Mouse (Mus musculus) embryonic facial prominence, embryonic 13.5 days (tissue): ENCODE measurements at regions not wholly inside any gene's neighbourhood (a gene's known extent, or its start where the extent isn't known, plus 50 kb on each side); places are given as distances from the start of the nearest gene placed in this dataset.

Experiments used
- ATAC-seq: fragments of 200-750 bp; cut with Nextera tagmentation; 2 replicates; pipeline ENCODE4 v1.8.0; 2017; ENCODE audit warnings: low read depth; ENCODE audit not compliant: insufficient number of reproducible peaks, insufficient read depth, low FRiP score, low TSS enrichment
- H3K27ac ChIP-seq: fragments of 300-500 bp; sonication (generic); 2 replicates; pipeline ENCODE4 v1.5.1; 2015; ENCODE audit warnings: moderate library complexity, mild to moderate bottlenecking, inconsistent platforms
- H3K27me3 ChIP-seq: fragments of 300-500 bp; sonication (generic); 2 replicates; pipeline ENCODE4 v1.6.1; 2015; ENCODE audit warnings: mild to moderate bottlenecking, inconsistent platforms
- H3K36me3 ChIP-seq: fragments of 300-500 bp; sonication (generic); 2 replicates; pipeline ENCODE4 v1.6.1; 2015; ENCODE audit warnings: mild to moderate bottlenecking, inconsistent platforms
- H3K4me1 ChIP-seq: fragments of 300-500 bp; sonication (generic); 2 replicates; pipeline ENCODE4 v1.6.1; 2015; ENCODE audit warnings: inconsistent platforms
- H3K4me2 ChIP-seq: fragments of 300-500 bp; sonication (generic); 2 replicates; pipeline ENCODE4 v1.6.1; 2015; ENCODE audit warnings: moderate library complexity, mild to moderate bottlenecking, inconsistent platforms
- H3K4me3 ChIP-seq: fragments of 300-500 bp; sonication (generic); 2 replicates; pipeline ENCODE4 v1.5.1; 2015; ENCODE audit warnings: mild to moderate bottlenecking, inconsistent platforms
- H3K9ac ChIP-seq: fragments of 300-500 bp; sonication (generic); 2 replicates; pipeline ENCODE4 v1.6.1; 2015; ENCODE audit warnings: mild to moderate bottlenecking, inconsistent platforms
- H3K9me3 ChIP-seq: fragments of 300-500 bp; sonication (generic); 2 replicates; pipeline ENCODE4 v1.6.1; 2016; ENCODE audit warnings: inconsistent platforms
- WGBS: fragments of 180-500 bp; shearing (Covaris S2); methylation state at CpG from one replicate; pipeline ENCODE4 v1.1.7; 2015; ENCODE audit warnings: mixed read lengths; 5-methylcytosine and 5-hydroxymethylcytosine counted together

DNA sequence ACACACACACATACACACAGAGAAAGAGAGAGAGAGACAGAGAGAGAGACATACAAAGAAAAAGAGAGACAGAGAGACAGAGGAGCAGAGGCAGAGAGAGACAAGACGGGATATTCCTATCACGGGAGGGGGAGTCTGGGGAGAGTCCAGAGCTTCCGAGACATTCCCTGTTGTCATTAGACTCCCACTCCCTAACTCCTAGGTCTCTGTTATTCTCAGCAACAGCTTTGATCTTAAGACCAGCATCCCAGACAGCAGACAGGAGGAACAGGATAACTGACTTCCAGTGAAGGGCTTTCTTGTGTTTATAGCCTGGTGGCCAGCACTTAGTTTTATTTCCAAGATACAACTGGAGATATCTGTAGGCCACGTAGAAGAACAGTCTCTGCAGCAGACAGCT is 99.6 kb upstream of the Osmr start:
- no peaks in the 10 kb centered on the region for H3K9me3 ChIP-seq
- H3K27ac ChIP-seq, result no peak overlapping the region
- H3K27me3 ChIP-seq, result no peaks in the 10 kb centered on the region
- H3K9ac ChIP-seq, result no peak overlapping the region
- no peaks in the 10 kb centered on the region for H3K36me3 ChIP-seq
- ATAC-seq, result no peak
- H3K4me1 ChIP-seq, result 0 out of 2 replicates have a peak, but pooled peaks cover 4% of the 10 kb centered on the region
- no peak overlapping the region for H3K4me3 ChIP-seq
- no peak overlapping the region for H3K4me2 ChIP-seq
- 49% methylated on average over 4 of the region's 4 CpGs for WGBS

DNA sequence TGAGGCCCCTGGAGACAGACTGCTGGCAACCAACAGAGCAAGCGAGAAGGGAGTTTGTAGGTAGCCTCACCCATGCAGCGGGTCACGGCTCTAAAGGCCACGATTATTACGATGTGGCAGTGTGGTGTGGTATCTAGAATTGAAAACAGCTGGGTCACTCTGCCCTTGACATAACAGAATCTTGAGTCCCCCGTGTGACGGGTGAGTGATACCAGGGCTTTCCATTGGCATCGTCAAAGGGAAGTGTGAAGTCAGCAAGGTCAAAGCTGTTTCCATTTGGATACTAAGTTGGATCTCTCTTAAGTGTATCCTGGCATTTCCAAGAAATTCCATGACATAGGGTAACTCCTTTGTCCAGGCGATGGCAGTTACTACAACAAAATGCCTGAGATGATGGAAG is 106.7 kb upstream of the Osmr start:
- ATAC-seq, result no peak
- H3K4me3 ChIP-seq, result no peak overlapping the region
- H3K4me2 ChIP-seq, result no peak overlapping the region
- H3K9me3 ChIP-seq, result no peaks in the 10 kb centered on the region
- H3K9ac ChIP-seq, result no peak overlapping the region
- no peak overlapping the region for H3K27ac ChIP-seq
- no peaks in the 10 kb centered on the region for H3K36me3 ChIP-seq
- WGBS, result 67% methylated on average over 9 of the region's 9 CpGs
- H3K4me1 ChIP-seq, result 0 out of 2 replicates have a peak, but pooled peaks cover 6% of the 10 kb centered on the region
- H3K27me3 ChIP-seq, result no peaks in the 10 kb centered on the region

DNA sequence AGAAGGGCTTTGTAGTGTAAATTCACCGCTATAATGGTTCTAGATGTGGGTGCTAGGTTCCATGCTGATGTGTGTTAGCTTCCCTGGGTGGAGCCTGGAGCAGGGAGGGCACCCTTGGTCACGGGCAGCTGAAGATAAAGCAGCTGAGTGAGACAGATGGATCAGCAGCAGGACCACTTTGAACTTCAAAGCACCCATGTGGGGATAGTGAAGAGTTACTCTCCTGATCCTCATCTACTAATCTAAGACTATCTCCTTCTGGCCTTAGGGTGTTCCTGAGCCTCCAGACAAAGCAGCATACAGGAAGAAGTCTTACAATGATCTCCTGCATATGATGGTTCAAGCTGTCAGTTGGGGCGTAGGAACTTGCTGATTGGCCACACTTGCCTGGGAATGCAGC is 107.1 kb upstream of the Lifr start:
- H3K9ac ChIP-seq, result no peak overlapping the region
- 0 out of 2 replicates have a peak, but pooled peaks cover 6% of the 10 kb centered on the region for H3K4me1 ChIP-seq
- no peak overlapping the region for H3K4me3 ChIP-seq
- no peaks in the 10 kb centered on the region for H3K27me3 ChIP-seq
- no peak overlapping the region for H3K4me2 ChIP-seq
- no peaks in the 10 kb centered on the region for H3K9me3 ChIP-seq
- H3K36me3 ChIP-seq, result no peaks in the 10 kb centered on the region
- ATAC-seq, result no peak
- 69% methylated on average over 3 of the region's 3 CpGs for WGBS
- no peak overlapping the region for H3K27ac ChIP-seq

DNA sequence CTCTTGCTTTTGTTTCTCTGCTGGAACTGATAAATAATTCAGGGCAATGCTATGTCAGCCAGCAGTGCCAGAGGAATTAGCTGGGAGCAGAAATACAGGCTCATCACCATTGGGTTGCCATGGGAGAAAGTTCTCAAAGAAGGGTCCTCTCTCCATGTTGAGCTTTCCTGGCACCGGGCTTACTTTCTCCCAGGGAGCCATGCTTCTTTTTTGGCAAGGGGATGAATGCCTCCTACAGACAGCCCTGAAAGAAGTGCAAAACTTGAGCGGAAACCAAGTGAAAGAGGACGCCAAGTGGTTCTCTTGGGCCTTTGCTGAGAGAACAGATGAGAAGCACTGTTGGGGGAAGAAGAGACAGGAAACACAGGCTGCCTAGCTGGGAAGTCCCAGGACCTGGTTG is 102.2 kb upstream of the Lifr start:
- Histone ChIP-seq H3K4me1 (no peaks in the 10 kb centered on the region), H3K4me2 (no peak overlapping the region), H3K4me3 (no peak overlapping the region), H3K27ac (no peak overlapping the region), H3K27me3 (no peaks in the 10 kb centered on the region), H3K36me3 (no peaks in the 10 kb centered on the region), H3K9ac (no peak overlapping the region), H3K9me3 (no peaks in the 10 kb centered on the region)
- 81% methylated on average over 3 of the region's 3 CpGs for WGBS
- no peak for ATAC-seq

DNA sequence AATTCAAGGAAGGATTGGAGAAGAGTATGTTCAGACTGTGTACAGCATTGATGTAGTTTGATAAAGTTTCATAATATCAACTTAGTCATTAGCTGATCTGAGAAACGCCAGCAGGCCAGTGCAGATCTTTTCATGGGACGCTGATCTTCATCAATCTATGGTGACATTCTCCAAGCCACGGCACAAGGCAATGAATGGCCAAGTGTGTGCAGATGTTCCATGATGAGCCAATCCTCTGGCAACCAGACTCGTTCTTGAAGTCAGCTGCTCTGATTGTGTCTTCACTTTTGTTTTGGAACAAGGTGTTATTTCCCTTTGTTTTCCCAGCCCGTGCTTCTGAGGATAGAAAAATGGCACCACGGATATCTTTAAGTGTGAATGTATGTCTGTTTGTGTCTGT is 101.3 kb upstream of the Lifr start:
- no peaks in the 10 kb centered on the region for H3K9me3 ChIP-seq
- 88% methylated on average over 6 of the region's 6 CpGs for WGBS
- H3K4me3 ChIP-seq, result no peak overlapping the region

DNA sequence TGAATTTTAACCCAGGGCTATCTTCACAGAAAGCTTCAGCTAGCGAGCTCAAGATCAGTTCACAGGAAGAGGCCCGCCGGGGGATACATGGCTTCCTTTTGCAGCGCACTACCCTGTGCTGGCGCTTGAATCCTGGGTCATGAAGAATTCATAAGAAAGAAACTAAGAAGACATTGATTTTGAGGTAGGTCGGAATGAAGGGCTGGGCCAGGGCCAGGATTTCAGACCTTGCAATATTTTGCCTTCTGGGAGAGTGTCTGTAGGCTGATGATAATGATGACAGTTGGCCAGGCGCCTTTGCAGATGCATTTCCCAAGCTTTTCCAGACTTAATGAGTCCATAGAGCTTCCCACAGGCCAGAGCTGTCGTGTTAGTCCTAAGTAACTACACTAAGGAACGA is 97.2 kb upstream of the Lifr start:
- H3K27me3 ChIP-seq, result no peaks in the 10 kb centered on the region
- H3K9me3 ChIP-seq, result no peaks in the 10 kb centered on the region
- no peak for ATAC-seq
- no peak overlapping the region for H3K27ac ChIP-seq
- no peak overlapping the region for H3K9ac ChIP-seq
- no peak overlapping the region for H3K4me2 ChIP-seq
- 77% methylated on average over 9 of the region's 9 CpGs for WGBS
- no peaks in the 10 kb centered on the region for H3K36me3 ChIP-seq
- H3K4me3 ChIP-seq, result no peak overlapping the region
- no peaks in the 10 kb centered on the region for H3K4me1 ChIP-seq

More for the DNA sequence above, 101.3 kb upstream of the Lifr start:
- Histone ChIP-seq H3K36me3 (no peaks in the 10 kb centered on the region), H3K4me1 (no peaks in the 10 kb centered on the region), H3K27me3 (no peaks in the 10 kb centered on the region), H3K27ac (no peak overlapping the region), H3K4me2 (no peak overlapping the region), H3K9ac (no peak overlapping the region)
- ATAC-seq, result no peak

DNA sequence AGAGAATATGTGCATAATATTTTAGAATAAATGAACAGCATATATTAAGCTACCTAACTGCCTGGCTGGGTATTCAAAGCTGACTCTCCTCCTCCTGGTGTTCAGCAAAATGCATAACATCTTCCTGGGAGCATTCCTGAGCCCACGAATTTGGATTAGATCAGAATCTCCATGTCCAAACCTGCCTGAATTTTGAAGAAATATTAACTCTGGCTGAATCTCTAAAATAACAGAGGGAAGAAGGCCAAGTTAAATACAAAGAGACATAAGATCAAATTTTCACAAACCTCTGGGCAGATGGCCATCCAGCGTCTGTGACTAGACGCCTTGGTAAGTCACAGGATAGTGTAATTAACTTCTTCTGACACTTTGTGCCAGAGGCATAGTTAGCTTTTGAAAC is 95.2 kb upstream of the Lifr start:
- H3K4me3 ChIP-seq, result no peak overlapping the region
- H3K27me3 ChIP-seq, result no peaks in the 10 kb centered on the region
- no peaks in the 10 kb centered on the region for H3K9me3 ChIP-seq
- H3K4me2 ChIP-seq, result no peak overlapping the region
- no peak overlapping the region for H3K9ac ChIP-seq
- no peaks in the 10 kb centered on the region for H3K36me3 ChIP-seq
- WGBS, result 25% methylated on average over 3 of the region's 3 CpGs
- no peak overlapping the region for H3K27ac ChIP-seq
- no peak for ATAC-seq
- H3K4me1 ChIP-seq, result no peaks in the 10 kb centered on the region

DNA sequence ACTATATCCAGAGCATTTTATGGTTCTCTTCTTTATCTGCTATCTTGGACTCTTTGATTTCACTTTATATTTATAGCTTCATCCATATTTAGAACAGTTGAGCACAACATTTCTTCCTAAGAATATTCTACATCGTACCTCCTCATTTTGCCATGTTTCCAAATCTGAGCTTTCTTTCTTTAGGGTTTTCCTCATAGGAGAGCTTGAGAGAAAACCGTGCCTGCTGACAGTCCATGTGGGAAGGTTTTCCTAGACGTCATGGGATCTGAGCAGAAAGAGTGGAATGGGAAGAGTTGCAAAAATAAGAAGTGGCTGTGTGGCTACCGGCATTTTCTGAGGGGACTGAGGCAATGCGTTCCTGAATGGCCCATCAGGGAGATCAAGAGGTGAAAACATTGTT is 92.5 kb upstream of the Lifr start:
- H3K4me3 ChIP-seq, result no peak overlapping the region
- no peak for ATAC-seq
- H3K27ac ChIP-seq, result no peak overlapping the region
- no peak overlapping the region for H3K4me2 ChIP-seq
- WGBS, result 86% methylated on average over 5 of the region's 5 CpGs
- no peaks in the 10 kb centered on the region for H3K9me3 ChIP-seq
- H3K36me3 ChIP-seq, result no peaks in the 10 kb centered on the region
- no peaks in the 10 kb centered on the region for H3K4me1 ChIP-seq
- no peaks in the 10 kb centered on the region for H3K27me3 ChIP-seq
- H3K9ac ChIP-seq, result no peak overlapping the region

DNA sequence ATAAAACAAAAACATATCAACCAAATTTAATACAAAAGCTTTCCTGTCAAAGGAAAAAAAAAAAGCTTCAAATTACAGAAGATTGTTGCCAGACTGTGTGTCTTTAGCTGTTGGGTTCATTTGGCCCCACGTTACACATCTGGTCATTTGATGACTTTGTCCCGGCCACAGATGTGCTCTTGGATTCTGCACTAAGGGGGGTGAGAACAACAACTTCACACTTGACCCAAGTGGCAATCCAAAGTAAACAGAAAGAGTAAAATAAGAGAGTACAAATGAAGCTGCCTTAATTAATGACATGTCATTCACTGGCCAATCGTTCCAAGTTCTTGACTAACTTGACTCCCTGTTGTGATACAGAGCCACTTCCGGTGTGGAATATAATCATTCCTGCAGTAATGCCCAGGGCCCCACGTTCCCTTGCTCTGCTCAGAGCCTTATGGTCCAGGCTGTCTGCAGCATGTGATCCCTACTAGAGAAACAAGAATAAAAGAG is 91.8 kb upstream of the Lifr start:
- no peak overlapping the region for H3K4me3 ChIP-seq
- no peaks in the 10 kb centered on the region for H3K36me3 ChIP-seq
- no peak overlapping the region for H3K9ac ChIP-seq
- no peak overlapping the region for H3K4me2 ChIP-seq
- no peaks in the 10 kb centered on the region for H3K9me3 ChIP-seq
- WGBS, result 63% methylated on average over 5 of the region's 5 CpGs
- no peaks in the 10 kb centered on the region for H3K4me1 ChIP-seq
- no peak for ATAC-seq
- no peaks in the 10 kb centered on the region for H3K27me3 ChIP-seq
- H3K27ac ChIP-seq, result no peak overlapping the region

DNA sequence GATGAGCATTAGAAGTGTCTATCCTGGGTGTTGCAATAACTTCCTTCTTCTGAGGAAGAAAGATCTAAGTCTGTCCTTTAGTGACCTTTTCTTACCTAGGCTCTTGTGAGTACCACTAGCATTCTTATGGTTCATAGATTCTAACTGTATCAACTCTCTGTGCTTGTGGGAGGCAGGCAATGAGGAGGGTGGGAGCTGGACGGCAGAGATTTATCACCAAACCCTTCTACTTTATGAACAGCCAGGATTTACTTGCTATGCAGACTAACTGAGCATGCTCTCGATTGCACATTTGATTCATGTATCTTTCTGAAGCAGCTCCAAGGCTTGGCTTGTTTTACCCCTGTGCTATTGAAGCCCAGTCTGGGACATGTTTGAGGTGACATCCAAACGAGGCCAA is 90.7 kb upstream of the Lifr start:
- 78% methylated on average over 3 of the region's 3 CpGs for WGBS
- Histone ChIP-seq H3K27ac (no peak overlapping the region), H3K27me3 (no peaks in the 10 kb centered on the region), H3K9me3 (no peaks in the 10 kb centered on the region), H3K4me2 (no peak overlapping the region), H3K36me3 (no peaks in the 10 kb centered on the region), H3K4me1 (no peaks in the 10 kb centered on the region), H3K9ac (no peak overlapping the region), H3K4me3 (no peak overlapping the region)
- no peak for ATAC-seq

DNA sequence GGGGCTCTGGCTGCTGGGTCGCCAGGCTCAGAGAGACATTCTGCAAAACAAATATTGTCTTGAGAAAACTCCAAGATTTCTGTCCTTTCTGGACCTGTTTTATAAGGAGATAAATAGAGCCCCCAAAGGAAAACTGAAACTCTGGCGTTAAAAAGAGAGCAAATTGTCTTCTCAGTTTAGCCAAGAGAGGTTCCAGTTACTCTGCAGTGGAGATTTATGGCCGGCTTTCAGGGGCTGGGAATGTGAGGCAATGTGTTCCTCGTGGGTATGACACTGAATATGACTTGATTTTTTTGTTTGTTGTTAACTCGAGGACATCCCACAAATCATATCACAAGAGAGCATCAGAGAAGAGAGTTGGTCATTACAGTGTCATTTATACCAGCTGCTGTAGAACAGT is 88.2 kb upstream of the Lifr start:
- no peak overlapping the region for H3K4me2 ChIP-seq
- H3K36me3 ChIP-seq, result no peaks in the 10 kb centered on the region
- 56% methylated on average over 5 of the region's 5 CpGs for WGBS
- H3K27me3 ChIP-seq, result no peaks in the 10 kb centered on the region
- H3K27ac ChIP-seq, result no peak overlapping the region
- no peak for ATAC-seq
- H3K4me3 ChIP-seq, result no peak overlapping the region
- H3K4me1 ChIP-seq, result no peaks in the 10 kb centered on the region
- no peaks in the 10 kb centered on the region for H3K9me3 ChIP-seq
- no peak overlapping the region for H3K9ac ChIP-seq

DNA sequence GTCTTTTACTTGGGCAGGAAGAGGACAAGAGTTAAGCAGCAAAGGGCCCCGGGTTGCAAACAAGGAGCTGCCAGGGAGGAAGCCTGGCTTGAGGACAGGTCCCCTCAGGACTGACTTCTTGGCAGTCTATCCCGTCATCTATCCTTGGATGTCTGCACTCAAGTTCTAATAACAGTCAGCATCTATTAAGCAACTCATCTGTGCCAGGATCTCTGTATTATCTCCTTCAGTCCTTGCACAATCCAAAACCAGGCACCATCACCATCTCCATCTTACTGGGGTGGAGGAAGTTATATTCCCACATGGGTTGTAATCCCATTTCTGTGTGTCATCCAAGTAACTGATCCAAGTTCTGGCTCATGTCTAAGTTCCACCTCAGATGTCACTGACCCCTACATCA is 87.1 kb upstream of the Lifr start:
- no peaks in the 10 kb centered on the region for H3K4me1 ChIP-seq
- H3K36me3 ChIP-seq, result no peaks in the 10 kb centered on the region
- 87% methylated on average over 2 of the region's 2 CpGs for WGBS

DNA sequence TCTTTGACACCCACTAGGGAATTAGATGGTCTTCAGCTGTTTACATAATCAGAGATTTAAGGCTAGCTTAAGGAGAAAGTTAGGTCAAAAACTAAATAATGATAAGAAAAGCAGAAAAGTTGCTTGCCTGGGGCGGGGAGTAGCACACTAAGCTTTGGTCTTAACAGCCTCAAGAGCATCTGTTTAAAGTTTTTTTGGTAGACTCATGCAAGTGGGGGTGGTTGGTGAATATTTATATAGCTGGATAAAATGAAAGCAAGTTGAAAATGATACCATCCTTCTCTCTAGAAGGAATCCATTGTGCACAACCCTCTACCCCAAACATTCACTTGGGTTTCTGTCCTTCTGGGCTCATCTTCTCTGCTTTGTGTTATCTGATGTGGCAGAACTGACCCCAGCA is 85.3 kb upstream of the Lifr start:
- H3K9ac ChIP-seq, result no peak overlapping the region
- no peaks in the 10 kb centered on the region for H3K36me3 ChIP-seq
- H3K4me2 ChIP-seq, result no peak overlapping the region
- H3K4me1 ChIP-seq, result no peaks in the 10 kb centered on the region
- no peak for ATAC-seq
- H3K27ac ChIP-seq, result no peak overlapping the region
- no peaks in the 10 kb centered on the region for H3K27me3 ChIP-seq
- H3K9me3 ChIP-seq, result no peaks in the 10 kb centered on the region
- H3K4me3 ChIP-seq, result no peak overlapping the region
- WGBS, result 66% methylated on average over 1 of the region's 1 CpGs

More for the DNA sequence above, 87.1 kb upstream of the Lifr start:
- H3K4me2 ChIP-seq, result no peak overlapping the region
- no peak overlapping the region for H3K27ac ChIP-seq
- ATAC-seq, result no peak
- no peak overlapping the region for H3K4me3 ChIP-seq
- no peaks in the 10 kb centered on the region for H3K27me3 ChIP-seq
- H3K9me3 ChIP-seq, result no peaks in the 10 kb centered on the region
- H3K9ac ChIP-seq, result no peak overlapping the region
